Mouse (Mus musculus): ENCODE data around the gene Apobec3. TPM values are rescaled to one million over a fixed set of nuclear protein-coding genes. Genes with fewer than 3 reads are reported as not detected.

Gene Apobec3
- polyA plus RNA-seq, 1 experiment from 2014 or later: 9.7 TPM

- DNase-seq (ENCODE audit: low spot score) (no peak), ATAC-seq (ENCODE audit: insufficient number of reproducible peaks, low FRiP score, low TSS enrichment, low read depth) (no peak)
- H3K36me3 ChIP-seq (ENCODE audit: control insufficient read depth, insufficient read depth, low read length): no peaks in the 10 kb centered on the region
- 89% methylated on average over 8 of the region's 8 CpGs for WGBS
- H3K27me3 ChIP-seq (ENCODE audit: control insufficient read depth, insufficient read depth, low read length): no peaks in the 10 kb centered on the region
- no peaks in the 10 kb centered on the region for H3K4me1 ChIP-seq (ENCODE audit: control insufficient read depth, insufficient read depth, low read length)
- no peak overlapping the region for H3K27ac ChIP-seq (replicated peaks; ENCODE audit: low read depth, low read length)
- H3K4me3 ChIP-seq (ENCODE audit: low read depth, low read length): no peak overlapping the region
- no peak overlapping the region for H3K9ac ChIP-seq (ENCODE audit: low read length)
- H3K9me3 ChIP-seq (ENCODE audit: control insufficient read depth, low read length): no peaks in the 10 kb centered on the region
- no peak overlapping the region for H3K4me2 ChIP-seq (ENCODE audit: low read depth, severe bottlenecking)
These were observed 17.9 kb upstream of the Apobec3 start for GRCm38 (mm10) chr15:79873545-79873944.

GRCm38 (mm10) chr15:79873995-79874394 lies 17.5 kb upstream of the Apobec3 start:
- 63% methylated on average over 2 of the region's 2 CpGs for WGBS
- H3K4me2 ChIP-seq (ENCODE audit: low read depth, severe bottlenecking): no peak overlapping the region
- H3K9me3 ChIP-seq (ENCODE audit: control insufficient read depth, low read length): no peaks in the 10 kb centered on the region
- H3K27me3 ChIP-seq (ENCODE audit: control insufficient read depth, insufficient read depth, low read length): no peaks in the 10 kb centered on the region
- H3K4me3 ChIP-seq (ENCODE audit: low read depth, low read length): no peak overlapping the region
- H3K36me3 ChIP-seq (ENCODE audit: control insufficient read depth, insufficient read depth, low read length): no peaks in the 10 kb centered on the region
- H3K4me1 ChIP-seq (ENCODE audit: control insufficient read depth, insufficient read depth, low read length): no peaks in the 10 kb centered on the region
- no peak overlapping the region for H3K9ac ChIP-seq (ENCODE audit: low read length)
- ATAC-seq (ENCODE audit: insufficient number of reproducible peaks, low FRiP score, low TSS enrichment, low read depth) (no peak), DNase-seq (ENCODE audit: low spot score) (no peak)
- no peak overlapping the region for H3K27ac ChIP-seq (replicated peaks; ENCODE audit: low read depth, low read length)

GRCm38 (mm10) chr15:79875261-79875995 lies 16.0 kb upstream of the Apobec3 start:
- H3K9ac ChIP-seq (ENCODE audit: low read length): no peak overlapping the region
- H3K27me3 ChIP-seq (ENCODE audit: control insufficient read depth, insufficient read depth, low read length): no peaks in the 10 kb centered on the region
- H3K27ac ChIP-seq (replicated peaks; ENCODE audit: low read depth, low read length): no peak overlapping the region
- no peaks in the 10 kb centered on the region for H3K9me3 ChIP-seq (ENCODE audit: control insufficient read depth, low read length)
- H3K4me3 ChIP-seq (ENCODE audit: low read depth, low read length): no peak overlapping the region
- 78% methylated on average over 18 of the region's 18 CpGs for WGBS
- H3K4me1 ChIP-seq (ENCODE audit: control insufficient read depth, insufficient read depth, low read length): no peaks in the 10 kb centered on the region
- DNase-seq (ENCODE audit: low spot score) (no peak), ATAC-seq (ENCODE audit: insufficient number of reproducible peaks, low FRiP score, low TSS enrichment, low read depth) (no peak)
- no peak overlapping the region for H3K4me2 ChIP-seq (ENCODE audit: low read depth, severe bottlenecking)
- no peaks in the 10 kb centered on the region for H3K36me3 ChIP-seq (ENCODE audit: control insufficient read depth, insufficient read depth, low read length)

- Histone ChIP-seq H3K4me1 (ENCODE audit: control insufficient read depth, insufficient read depth, low read length) (no peaks in the 10 kb centered on the region), H3K9me3 (ENCODE audit: control insufficient read depth, low read length) (no peaks in the 10 kb centered on the region), H3K9ac (ENCODE audit: low read length) (no peak overlapping the region), H3K4me2 (ENCODE audit: low read depth, severe bottlenecking) (no peak overlapping the region), H3K27me3 (ENCODE audit: control insufficient read depth, insufficient read depth, low read length) (no peaks in the 10 kb centered on the region), H3K27ac (replicated peaks; ENCODE audit: low read depth, low read length) (no peak overlapping the region), H3K4me3 (ENCODE audit: low read depth, low read length) (no peak overlapping the region), H3K36me3 (ENCODE audit: control insufficient read depth, insufficient read depth, low read length) (no peaks in the 10 kb centered on the region)
- no peak for DNase-seq (ENCODE audit: low spot score)
- ATAC-seq (ENCODE audit: insufficient number of reproducible peaks, low FRiP score, low TSS enrichment, low read depth): no peak
- 78% methylated on average over 6 of the region's 6 CpGs for WGBS
These were observed 12.7 kb upstream of the Apobec3 start for GRCm38 (mm10) chr15:79878725-79879136.

GRCm38 (mm10) chr15:79879319-79879718 lies 12.1 kb upstream of the Apobec3 start:
- Histone ChIP-seq H3K27me3 (ENCODE audit: control insufficient read depth, insufficient read depth, low read length) (no peaks in the 10 kb centered on the region), H3K4me2 (ENCODE audit: low read depth, severe bottlenecking) (no peak overlapping the region), H3K9me3 (ENCODE audit: control insufficient read depth, low read length) (no peaks in the 10 kb centered on the region), H3K9ac (ENCODE audit: low read length) (no peak overlapping the region), H3K4me3 (ENCODE audit: low read depth, low read length) (no peak overlapping the region), H3K4me1 (ENCODE audit: control insufficient read depth, insufficient read depth, low read length) (no peaks in the 10 kb centered on the region), H3K27ac (replicated peaks; ENCODE audit: low read depth, low read length) (no peak overlapping the region), H3K36me3 (ENCODE audit: control insufficient read depth, insufficient read depth, low read length) (no peaks in the 10 kb centered on the region)
- ATAC-seq (ENCODE audit: insufficient number of reproducible peaks, low FRiP score, low TSS enrichment, low read depth): no peak
- DNase-seq (ENCODE audit: low spot score): no peak
- WGBS: 71% methylated on average over 13 of the region's 13 CpGs

GRCm38 (mm10) chr15:79880477-79880876 lies 11.0 kb upstream of the Apobec3 start:
- Histone ChIP-seq H3K27ac (replicated peaks; ENCODE audit: low read depth, low read length) (no peak overlapping the region), H3K36me3 (ENCODE audit: control insufficient read depth, insufficient read depth, low read length) (no peaks in the 10 kb centered on the region), H3K27me3 (ENCODE audit: control insufficient read depth, insufficient read depth, low read length) (no peaks in the 10 kb centered on the region), H3K9me3 (ENCODE audit: control insufficient read depth, low read length) (no peaks in the 10 kb centered on the region), H3K4me3 (ENCODE audit: low read depth, low read length) (no peak overlapping the region), H3K9ac (ENCODE audit: low read length) (no peak overlapping the region), H3K4me1 (ENCODE audit: control insufficient read depth, insufficient read depth, low read length) (no peaks in the 10 kb centered on the region), H3K4me2 (ENCODE audit: low read depth, severe bottlenecking) (no peak overlapping the region)
- WGBS: 86% methylated on average over 3 of the region's 3 CpGs
- no peak for ATAC-seq (ENCODE audit: insufficient number of reproducible peaks, low FRiP score, low TSS enrichment, low read depth)
- no peak for DNase-seq (ENCODE audit: low spot score)

DNA sequence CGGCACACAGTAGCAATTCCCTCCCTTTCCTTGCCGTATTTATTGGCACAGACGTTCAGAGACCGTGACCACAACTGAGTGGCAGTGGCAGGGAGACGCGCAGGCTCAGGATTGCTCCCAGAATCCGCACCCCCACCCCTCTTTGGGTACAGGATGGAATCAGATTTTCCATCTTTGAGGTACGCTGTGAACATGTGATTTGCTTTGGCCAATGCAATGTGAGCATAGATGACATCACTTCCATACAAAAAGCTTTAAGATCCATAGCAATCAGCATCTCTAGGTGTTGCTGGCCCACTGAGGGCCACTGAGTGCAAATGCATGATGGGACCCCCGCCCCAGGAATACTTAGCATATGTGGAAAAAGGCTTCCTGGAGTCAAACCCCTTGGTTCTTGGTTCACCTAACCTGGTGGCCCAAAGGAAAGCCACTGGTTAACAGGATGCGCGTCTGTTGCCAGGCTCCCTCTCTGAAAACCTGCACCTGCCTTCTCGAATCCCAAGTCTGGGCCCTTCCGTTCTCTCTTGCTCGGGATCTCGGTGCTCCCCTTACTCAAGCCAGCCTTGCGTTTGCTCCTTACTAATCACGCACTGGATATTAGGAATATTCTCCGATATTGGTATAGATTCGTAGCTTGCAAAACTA lies 8.7 kb upstream of the Apobec3 start:
- peak; percentile 54 for ATAC-seq (ENCODE audit: insufficient number of reproducible peaks, low FRiP score, low TSS enrichment, low read depth)
- no peak overlapping the region; the same call in 1 of the 2 replicates for H3K9ac ChIP-seq (ENCODE audit: low read length)
- DNase-seq (ENCODE audit: low spot score): no peak
- H3K4me2 ChIP-seq (ENCODE audit: low read depth, severe bottlenecking): peak overlapping the region; percentile 29
- H3K9me3 ChIP-seq (ENCODE audit: control insufficient read depth, low read length): no peaks in the 10 kb centered on the region
- no peaks in the 10 kb centered on the region for H3K4me1 ChIP-seq (ENCODE audit: control insufficient read depth, insufficient read depth, low read length)
- H3K4me3 ChIP-seq (ENCODE audit: low read depth, low read length): peak overlapping the region; percentile 31
- WGBS: 28% methylated on average over 19 of the region's 19 CpGs
- no peaks in the 10 kb centered on the region for H3K27me3 ChIP-seq (ENCODE audit: control insufficient read depth, insufficient read depth, low read length)
- no peak overlapping the region for H3K27ac ChIP-seq (replicated peaks; ENCODE audit: low read depth, low read length)
- H3K36me3 ChIP-seq (ENCODE audit: control insufficient read depth, insufficient read depth, low read length): no peaks in the 10 kb centered on the region

GRCm38 (mm10) chr15:79883352-79883822 lies 8.1 kb upstream of the Apobec3 start:
- no peaks in the 10 kb centered on the region for H3K9me3 ChIP-seq (ENCODE audit: control insufficient read depth, low read length)
- H3K4me2 ChIP-seq (ENCODE audit: low read depth, severe bottlenecking): peak overlapping the region; percentile 29
- no peaks in the 10 kb centered on the region for H3K4me1 ChIP-seq (ENCODE audit: control insufficient read depth, insufficient read depth, low read length)
- H3K27me3 ChIP-seq (ENCODE audit: control insufficient read depth, insufficient read depth, low read length): no peaks in the 10 kb centered on the region
- peak; percentile 79 for ATAC-seq (ENCODE audit: insufficient number of reproducible peaks, low FRiP score, low TSS enrichment, low read depth)
- no peaks in the 10 kb centered on the region for H3K36me3 ChIP-seq (ENCODE audit: control insufficient read depth, insufficient read depth, low read length)
- H3K27ac ChIP-seq (replicated peaks; ENCODE audit: low read depth, low read length): 0 out of 2 replicates have a peak overlapping the region, but pooled peaks have one; percentile 9
- peak overlapping the region; percentile 31 for H3K4me3 ChIP-seq (ENCODE audit: low read depth, low read length)
- WGBS: under 1% methylated on average over 30 of the region's 30 CpGs
- DNase-seq (ENCODE audit: low spot score): peak; percentile 95
- H3K9ac ChIP-seq (ENCODE audit: low read length): peak overlapping the region; percentile 57

All from limb, embryonic 11.5 days (tissue).